Mouse (Mus musculus) limb, embryonic 14.5 days (tissue): ENCODE data around the gene Poldip3. TPM values are rescaled to one million over a fixed set of nuclear protein-coding genes. Genes with fewer than 3 reads are reported as not detected.

ENCODE experiments used
- ATAC-seq: fragments of 200-750 bp; cut with Nextera tagmentation; 2 replicates; pipeline ENCODE4 v1.8.0; 2017; ENCODE audit warnings: low read depth, moderate number of reproducible peaks, moderate TSS enrichment; ENCODE audit not compliant: low FRiP score
- DNase-seq: peaks from one replicate; pipeline ENCODE4 v3.0.0-alpha.2; 2015; ENCODE audit warnings: low spot score
- H3K27ac ChIP-seq: fragments of 300-500 bp; sonication (generic); replicated peaks from 2 replicates; pipeline ENCODE4 v1.5.1; 2014; ENCODE audit warnings: low read depth, mild to moderate bottlenecking, low read length, moderate library complexity, mixed read lengths
- H3K27me3 ChIP-seq: fragments of 300-500 bp; sonication (generic); 2 replicates; pipeline ENCODE4 v1.6.1; 2014; ENCODE audit warnings: low read length, mixed read lengths; ENCODE audit not compliant: control insufficient read depth, insufficient read depth
- H3K36me3 ChIP-seq: fragments of 300-500 bp; sonication (generic); 2 replicates; pipeline ENCODE4 v1.6.1; 2014; ENCODE audit warnings: mild to moderate bottlenecking, low read length, moderate library complexity, mixed read lengths; ENCODE audit not compliant: control insufficient read depth, insufficient read depth
- H3K4me1 ChIP-seq: fragments of 300-500 bp; sonication (generic); 2 replicates; pipeline ENCODE4 v1.6.1; 2014; ENCODE audit warnings: antibody characterized with exemption, low read length, mixed read lengths; ENCODE audit not compliant: control insufficient read depth, insufficient read depth
- H3K4me2 ChIP-seq: fragments of 300-500 bp; sonication (generic); replicated peaks from 2 replicates; pipeline ENCODE4 v1.6.1; 2014; ENCODE audit warnings: low read depth, mild to moderate bottlenecking, low read length, moderate library complexity; ENCODE audit not compliant: severe bottlenecking
- H3K4me3 ChIP-seq: fragments of 300-500 bp; sonication (generic); replicated peaks from 2 replicates; pipeline ENCODE4 v1.5.1; 2014; ENCODE audit warnings: low read length
- H3K9ac ChIP-seq: fragments of 300-500 bp; sonication (generic); 2 replicates; pipeline ENCODE4 v1.6.1; 2014; ENCODE audit warnings: mild to moderate bottlenecking, low read depth, low read length, moderate library complexity; ENCODE audit not compliant: severe bottlenecking
- H3K9me3 ChIP-seq: fragments of 300-500 bp; sonication (generic); 2 replicates; pipeline ENCODE4 v1.6.1; 2016; ENCODE audit warnings: low read length; ENCODE audit not compliant: control insufficient read depth
- POLR2A ChIP-seq: fragments of 200-500 bp; IDR thresholded peaks from 2 replicates; pipeline ENCODE4 v1.8.0; 2012; ENCODE audit warnings: inconsistent platforms, mild to moderate bottlenecking, moderate library complexity, borderline replicate concordance; ENCODE audit not compliant: insufficient read depth, insufficient read length; ENCODE audit errors: extremely low read depth
- WGBS: fragments of 180-500 bp; shearing (Covaris S2); extraction: QIAGEN DNeasy Blood & Tissue Kit; methylation state at CpG from one replicate; pipeline ENCODE4 v1.1.7; 2014; 5-methylcytosine and 5-hydroxymethylcytosine counted together
- polyA plus RNA-seq, 2 experiments: library from polyadenylated mRNA; depleted of rRNA in 1 of 2; stranded (reverse) in 1 of 2; unstranded in 1 of 2; fragments of >200 nt; fragmentation: Nextera tagmentation in 1 of 2; extraction: Ambion mirVana in 1 of 2; gene quantifications; 2 replicates each; pipeline versions ENCODE4 v1.2.1 to v1.2.3; 2012 to 2014

The Poldip3 gene
- polyA plus RNA-seq, 2 experiments = 88.2 to 150 TPM

DNA sequence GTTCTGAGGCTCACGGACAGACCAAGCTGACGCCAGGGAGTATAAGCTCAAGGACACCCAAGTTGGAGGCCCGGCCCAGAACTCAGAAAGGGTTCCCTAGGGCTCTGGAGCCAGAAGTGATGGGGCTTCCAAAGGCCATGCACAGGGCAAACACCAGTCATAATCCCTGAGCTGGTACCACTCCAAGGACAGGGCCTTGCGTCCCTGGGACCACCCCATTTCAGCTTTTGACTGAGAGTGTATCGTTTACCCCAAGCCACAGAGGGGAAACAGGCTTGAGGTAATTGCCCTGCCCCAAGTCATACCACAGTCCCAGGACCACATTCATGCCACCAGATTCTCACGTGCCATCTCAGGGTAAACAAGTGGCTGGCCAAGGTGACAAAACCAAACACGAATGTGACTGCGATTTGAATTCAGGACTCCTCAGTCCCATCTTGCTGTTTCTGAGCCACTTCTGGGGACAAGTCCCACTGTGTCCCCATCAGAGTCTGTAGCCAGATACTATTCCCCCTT, 18.4 kb upstream of the Poldip3 start:
- no peak overlapping the region for H3K9ac ChIP-seq
- ATAC-seq (no peak), DNase-seq (no peak)
- peaks cover 6% of the 10 kb centered on the region; the same call in 1 of the 2 replicates for H3K36me3 ChIP-seq
- no peak for TF ChIP-seq POLR2A
- H3K27ac ChIP-seq = no peak overlapping the region
- H3K9me3 ChIP-seq = no peaks in the 10 kb centered on the region
- H3K4me2 ChIP-seq = no peak overlapping the region
- peaks cover 10% of the 10 kb centered on the region for H3K4me1 ChIP-seq
- no peaks in the 10 kb centered on the region for H3K27me3 ChIP-seq
- no peak overlapping the region for H3K4me3 ChIP-seq
- 88% methylated on average over 8 of the region's 8 CpGs for WGBS

- Histone ChIP-seq H3K9me3 (no peaks in the 10 kb centered on the region), H3K36me3 (peaks cover 6% of the 10 kb centered on the region; the same call in 1 of the 2 replicates), H3K4me1 (peaks cover 8% of the 10 kb centered on the region), H3K4me3 (no peak overlapping the region), H3K27me3 (no peaks in the 10 kb centered on the region), H3K9ac (no peak overlapping the region), H3K27ac (0 out of 2 replicates have a peak overlapping the region, but pooled peaks have one; percentile 26), H3K4me2 (no peak overlapping the region)
- no peak for ATAC-seq
- 65% methylated on average over 5 of the region's 5 CpGs for WGBS
- peak; percentile 35 for DNase-seq
- no peak for TF ChIP-seq POLR2A
These were observed 17.9 kb upstream of the Poldip3 start for GRCm38 (mm10) chr15:83167126-83167525.

- Histone ChIP-seq H3K4me3 (no peak overlapping the region), H3K9me3 (no peaks in the 10 kb centered on the region), H3K36me3 (peaks cover 11% of the 10 kb centered on the region), H3K4me2 (no peak overlapping the region), H3K9ac (no peak overlapping the region), H3K27me3 (no peaks in the 10 kb centered on the region), H3K4me1 (peaks cover 8% of the 10 kb centered on the region), H3K27ac (0 out of 2 replicates have a peak overlapping the region, but pooled peaks have one; percentile 26)
- 84% methylated on average over 3 of the region's 3 CpGs for WGBS
- no peak for DNase-seq
- ATAC-seq = no peak
- TF ChIP-seq POLR2A = no peak
These were observed 17.5 kb upstream of the Poldip3 start for GRCm38 (mm10) chr15:83166642-83167041.

- Histone ChIP-seq H3K36me3 (peaks cover 20% of the 10 kb centered on the region), H3K4me2 (no peak overlapping the region), H3K4me3 (no peak overlapping the region), H3K9me3 (no peaks in the 10 kb centered on the region), H3K9ac (no peak overlapping the region), H3K4me1 (peaks cover 4% of the 10 kb centered on the region; the same call in 1 of the 2 replicates), H3K27me3 (no peaks in the 10 kb centered on the region), H3K27ac (no peak overlapping the region)
- WGBS = 92% methylated on average over 13 of the region's 13 CpGs
- TF ChIP-seq POLR2A = no peak
- ATAC-seq (no peak), DNase-seq (no peak)
These were observed 16.5 kb upstream of the Poldip3 start for GRCm38 (mm10) chr15:83165526-83166315.

- no peak overlapping the region for H3K27ac ChIP-seq
- H3K36me3 ChIP-seq = peaks cover 26% of the 10 kb centered on the region
- no peaks in the 10 kb centered on the region for H3K27me3 ChIP-seq
- no peak overlapping the region for H3K4me3 ChIP-seq
- H3K9ac ChIP-seq = no peak overlapping the region
- no peaks in the 10 kb centered on the region for H3K4me1 ChIP-seq
- TF ChIP-seq POLR2A = no peak
- WGBS = 73% methylated on average over 5 of the region's 5 CpGs
- DNase-seq = no peak
- H3K9me3 ChIP-seq = no peaks in the 10 kb centered on the region
- H3K4me2 ChIP-seq = no peak overlapping the region
- ATAC-seq = no peak
These were observed 15.8 kb upstream of the Poldip3 start for GRCm38 (mm10) chr15:83164971-83165471.
